In genomic region chr1:63367697-63368376, GRCm38 (mm10) we compare ENCODE assay signal across 9 mouse cellular contexts.
DNase-seq lines count a peak whose midpoint lies in the region; ATAC-seq and TF ChIP-seq lines count a peak whose summit lies in the region.
"Had no signal": no experiment of that assay in that cellular context is flagged by ENCODE, and none has a peak within 500 bp of the region (broad histone marks: within the 10 kb centered on the region; RNA-seq: fewer than 3 reads in every experiment).

No protein-coding gene starts in this region.

- no peaks in the 10 kb centered on the region for H3K9me3 ChIP-seq in forebrain, embryonic 15.5 days
- no peaks in the 10 kb centered on the region for H3K9me3 ChIP-seq in neural tube, embryonic 11.5 days (ENCODE audit: control insufficient read depth, low read length)
- no peaks in the 10 kb centered on the region for H3K9me3 ChIP-seq in intestine, embryonic 15.5 days
- H3K9me3 ChIP-seq in liver, postnatal 0 days (ENCODE audit: low read length), result no peaks in the 10 kb centered on the region
- H3K9me3 ChIP-seq: embryonic facial prominence, embryonic 15.5 days had no signal

- DNase-seq in embryo, embryonic 10 days (ENCODE audit: low spot score), result peak; percentile 80
- peak; percentile 24 to 30 for DNase-seq in layer of hippocampus, postnatal 10 days (ENCODE audit: low spot score in 2 of 2)
- peak; percentile 74 for DNase-seq in neural tube, embryonic 11.5 days (ENCODE audit: low spot score)
- no peak for DNase-seq in heart, postnatal 25 days (ENCODE audit: low spot score)
- DNase-seq in liver, postnatal 0 days, result no peak

- H3K4me1 ChIP-seq in forebrain, embryonic 15.5 days, result peaks cover 4% of the 10 kb centered on the region
- H3K4me1 ChIP-seq in neural tube, embryonic 11.5 days (ENCODE audit: control insufficient read depth, insufficient read depth, low read length), result peaks cover 5% of the 10 kb centered on the region; the same call in 1 of the 2 replicates
- H3K4me1 ChIP-seq in intestine, embryonic 15.5 days (replicated peaks), result no peaks in the 10 kb centered on the region
- no peaks in the 10 kb centered on the region for H3K4me1 ChIP-seq in liver, postnatal 0 days (ENCODE audit: insufficient read depth)
- H3K4me1 ChIP-seq: embryonic facial prominence, embryonic 15.5 days had no signal

- WGBS in forebrain, embryonic 15.5 days, result 12% methylated on average over 5 of the region's 5 CpGs
- WGBS in neural tube, embryonic 11.5 days, result 11% methylated on average over 5 of the region's 5 CpGs
- 22% methylated on average over 5 of the region's 5 CpGs for WGBS in intestine, embryonic 15.5 days
- 60% methylated on average over 5 of the region's 5 CpGs for WGBS in liver, postnatal 0 days (ENCODE audit: insufficient replicate concordance)

- peak; percentile 96 for ATAC-seq in forebrain, embryonic 15.5 days (replicated peaks)
- ATAC-seq in neural tube, embryonic 11.5 days (ENCODE audit: insufficient read depth, low FRiP score, low TSS enrichment), result peak; percentile 94
- ATAC-seq in intestine, embryonic 15.5 days, result no peak
- no peak for ATAC-seq in monocyte, adult 5-6 weeks (replicated peaks; ENCODE audit: insufficient number of reproducible peaks, low FRiP score, low TSS enrichment, poor library complexity, severe bottlenecking)
- ATAC-seq in liver, postnatal 0 days, result no peak

- no peak overlapping the region for H3K4me3 ChIP-seq in forebrain, embryonic 15.5 days
- no peak overlapping the region for H3K4me3 ChIP-seq in neural tube, embryonic 11.5 days (ENCODE audit: low read depth, low read length)
- H3K4me3 ChIP-seq in intestine, embryonic 15.5 days (replicated peaks), result no peak overlapping the region
- H3K4me3 ChIP-seq in liver, postnatal 0 days (ENCODE audit: low read depth, low read length), result no peak overlapping the region
- H3K4me3 ChIP-seq: embryonic facial prominence, embryonic 15.5 days had no signal

- H3K27ac ChIP-seq in forebrain, embryonic 15.5 days (replicated peaks), result peak overlapping the region; percentile 68
- H3K27ac ChIP-seq in neural tube, embryonic 11.5 days (ENCODE audit: low read depth, low read length), result no peak overlapping the region; the same call in 1 of the 2 replicates
- H3K27ac ChIP-seq in intestine, embryonic 15.5 days, result no peak overlapping the region
- no peak overlapping the region for H3K27ac ChIP-seq in liver, postnatal 0 days (ENCODE audit: low read depth)
- H3K27ac ChIP-seq: embryonic facial prominence, embryonic 15.5 days had no signal

- intact Hi-C loops in heart, postnatal 25 days (cut with DNase I), result no loop called here

- no peak for TF ChIP-seq EP300 in liver, postnatal 0 days (IDR thresholded peaks at IDR 0.05; ENCODE audit: low read depth)

- no peak overlapping the region for H3K4me2 ChIP-seq in forebrain, embryonic 15.5 days (replicated peaks)
- H3K4me2 ChIP-seq in neural tube, embryonic 11.5 days (ENCODE audit: low read depth), result no peak overlapping the region
- H3K4me2 ChIP-seq in intestine, embryonic 15.5 days (replicated peaks), result no peak overlapping the region
- H3K4me2 ChIP-seq in liver, postnatal 0 days (ENCODE audit: low read depth, low read length), result no peak overlapping the region
- H3K4me2 ChIP-seq: embryonic facial prominence, embryonic 15.5 days had no signal

- no peaks in the 10 kb centered on the region for H3K27me3 ChIP-seq in forebrain, embryonic 15.5 days
- H3K27me3 ChIP-seq in neural tube, embryonic 11.5 days (ENCODE audit: control insufficient read depth, insufficient read depth, low read length), result no peaks in the 10 kb centered on the region
- no peaks in the 10 kb centered on the region for H3K27me3 ChIP-seq in intestine, embryonic 15.5 days (replicated peaks)
- H3K27me3 ChIP-seq in liver, postnatal 0 days (ENCODE audit: insufficient read depth, low read length), result no peaks in the 10 kb centered on the region
- H3K27me3 ChIP-seq: embryonic facial prominence, embryonic 15.5 days had no signal

- no peaks in the 10 kb centered on the region for H3K36me3 ChIP-seq in forebrain, embryonic 15.5 days
- H3K36me3 ChIP-seq in neural tube, embryonic 11.5 days (ENCODE audit: control insufficient read depth, insufficient read depth, low read length), result no peaks in the 10 kb centered on the region
- no peaks in the 10 kb centered on the region for H3K36me3 ChIP-seq in intestine, embryonic 15.5 days
- no peaks in the 10 kb centered on the region for H3K36me3 ChIP-seq in liver, postnatal 0 days (replicated peaks; ENCODE audit: insufficient read depth, low read length)
- H3K36me3 ChIP-seq: embryonic facial prominence, embryonic 15.5 days had no signal

- no peak for TF ChIP-seq CTCF in liver, postnatal 0 days (IDR thresholded peaks at IDR 0.05; ENCODE audit: low read depth)

- H3K9ac ChIP-seq in forebrain, embryonic 15.5 days (replicated peaks), result no peak overlapping the region
- no peak overlapping the region for H3K9ac ChIP-seq in neural tube, embryonic 11.5 days (ENCODE audit: low read length)
- H3K9ac ChIP-seq in intestine, embryonic 15.5 days, result no peak overlapping the region
- H3K9ac ChIP-seq in liver, postnatal 0 days (replicated peaks), result no peak overlapping the region
- H3K9ac ChIP-seq: embryonic facial prominence, embryonic 15.5 days had no signal

Comparison
In these comparisons a context has a peak if more than half of its experiments do, and no peak if none do; other contexts are left out.
1. DNase-seq: peak in embryo, embryonic 10 days (single experiment), layer of hippocampus, postnatal 10 days (2 of 2) and neural tube, embryonic 11.5 days (single experiment); none in heart, postnatal 25 days (single experiment) and liver, postnatal 0 days (single experiment).
2. ATAC-seq: peak in forebrain, embryonic 15.5 days (single experiment) and neural tube, embryonic 11.5 days (single experiment); none in intestine, embryonic 15.5 days (single experiment), monocyte, adult 5-6 weeks (single experiment) and liver, postnatal 0 days (single experiment).